Mouse (Mus musculus) megakaryocyte-erythroid progenitor cell, adult 5-6 weeks (primary cell): ENCODE data around the gene Tgfb2. TPM values are rescaled to one million over a fixed set of nuclear protein-coding genes. Genes with fewer than 3 reads are reported as not detected.

Experiments
- ATAC-seq: replicated peaks from 2 replicates; pipeline ENCODE4 v1.8.0; 2016; ENCODE audit warnings: mild to moderate bottlenecking, inconsistent platforms; ENCODE audit not compliant: severe bottlenecking, poor library complexity, low FRiP score, low TSS enrichment
- total RNA-seq, 2 experiments: library from RNA; stranded (forward) in 1 of 2; stranded (reverse) in 1 of 2; fragments of 200-1000, 215-1000 nt in 1 of 2; fragments of >200 nt in 1 of 2; fragmentation: Nextera tagmentation in 1 of 2; gene quantifications; 2 replicates each; pipeline ENCODE4 v1.2.3; 2014 to 2017

Gene Tgfb2
- total RNA-seq, 2 experiments from 2014 or later, result 0.13 TPM; not detected in 1

DNA sequence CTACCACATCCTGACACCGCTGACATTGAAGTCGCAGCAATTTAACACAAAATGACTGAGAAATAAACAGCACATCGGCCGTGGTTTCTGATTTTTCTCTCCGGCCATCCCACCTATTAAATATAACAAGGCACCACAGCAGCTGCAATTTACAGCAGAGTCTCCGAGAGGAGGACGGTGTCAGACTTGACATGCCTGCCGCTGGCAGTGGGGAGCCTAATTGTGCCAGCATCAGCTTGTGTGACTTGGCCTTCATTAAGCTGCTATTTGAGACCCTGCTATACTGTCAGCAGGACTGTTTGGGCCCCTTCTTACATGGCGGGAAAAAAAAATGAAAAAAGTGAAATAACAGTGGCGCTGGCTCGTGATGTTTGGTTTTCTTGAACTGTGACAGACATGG is 47.0 kb downstream of the Tgfb2 start:
- ATAC-seq, result no peak

DNA sequence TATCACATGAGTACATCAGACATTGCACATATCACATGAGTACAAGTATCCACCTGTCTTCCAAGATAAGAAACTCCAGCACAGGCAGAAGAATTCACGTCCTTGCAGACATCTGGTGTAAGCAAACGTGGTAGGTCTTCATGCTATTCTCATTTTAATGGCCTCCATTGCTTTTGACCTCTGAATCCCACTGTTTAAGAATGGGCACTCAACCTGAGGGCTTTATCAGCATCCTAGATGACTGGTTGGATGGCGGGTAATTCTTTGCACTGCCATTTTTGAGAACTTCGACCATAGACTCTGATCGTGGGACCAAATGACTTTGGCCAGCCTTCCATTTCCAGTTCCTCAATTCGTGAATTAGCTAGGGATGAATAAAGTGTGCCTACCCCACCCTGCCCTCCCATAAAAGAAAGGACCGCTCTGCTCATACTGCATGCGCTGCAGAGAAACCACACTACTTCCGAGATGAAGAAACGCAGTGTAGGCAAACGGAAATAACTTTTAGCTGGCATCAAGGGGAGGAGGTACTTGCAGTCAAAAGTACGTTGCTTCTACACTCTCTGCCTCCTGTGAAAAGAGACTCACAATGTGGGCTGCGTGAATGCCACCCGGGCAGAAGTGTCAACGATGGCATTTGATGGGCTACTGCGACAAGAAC is 48.1 kb downstream of the Tgfb2 start:
- no peak for ATAC-seq

DNA sequence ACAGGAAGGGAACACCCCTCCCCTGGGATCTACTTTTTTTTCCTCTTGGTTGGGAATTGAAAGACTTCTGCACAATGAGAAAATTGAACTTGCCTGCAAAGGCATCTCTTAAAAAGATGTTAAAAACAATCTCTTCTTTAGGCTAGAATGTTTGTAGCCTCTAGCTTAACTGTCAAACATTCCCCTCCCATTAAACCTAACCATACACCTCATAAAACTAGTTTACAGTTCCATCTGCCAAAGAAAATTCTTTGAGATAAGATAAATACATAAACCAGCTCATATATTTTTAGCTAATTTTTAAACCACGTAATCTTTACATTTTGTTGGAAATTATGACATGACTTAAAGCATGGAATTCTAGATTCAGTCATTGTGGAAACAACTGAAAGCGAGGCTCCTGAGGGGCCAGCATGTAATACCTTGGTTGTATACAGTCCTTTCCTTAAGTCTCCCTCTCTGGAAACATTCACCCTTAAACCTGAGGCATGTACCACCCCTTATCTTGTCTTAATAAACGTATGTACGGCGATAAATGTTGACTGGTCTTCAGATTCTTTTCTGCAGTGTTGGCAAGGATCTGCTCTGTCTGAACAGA is 49.0 kb downstream of the Tgfb2 start:
- no peak for ATAC-seq

DNA sequence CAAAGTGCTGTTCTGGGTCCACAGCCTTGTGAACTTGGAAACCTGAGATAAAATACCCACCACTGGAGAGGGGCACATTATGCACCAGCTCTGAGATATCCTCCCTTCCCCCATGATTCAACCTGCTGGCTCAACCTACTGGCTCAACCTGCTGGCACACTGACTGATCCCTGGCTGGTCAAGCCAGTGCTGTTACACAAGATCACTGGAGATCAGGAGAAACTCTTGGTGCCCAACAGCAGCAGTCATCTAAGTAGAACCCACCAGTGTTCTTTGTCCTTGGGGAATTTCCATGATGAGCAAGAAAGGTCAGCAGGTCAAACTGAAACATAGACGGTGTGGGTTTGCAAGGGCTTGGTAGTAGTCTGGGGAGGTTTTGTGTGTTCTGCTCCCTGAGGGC is 49.6 kb downstream of the Tgfb2 start:
- no peak for ATAC-seq

DNA sequence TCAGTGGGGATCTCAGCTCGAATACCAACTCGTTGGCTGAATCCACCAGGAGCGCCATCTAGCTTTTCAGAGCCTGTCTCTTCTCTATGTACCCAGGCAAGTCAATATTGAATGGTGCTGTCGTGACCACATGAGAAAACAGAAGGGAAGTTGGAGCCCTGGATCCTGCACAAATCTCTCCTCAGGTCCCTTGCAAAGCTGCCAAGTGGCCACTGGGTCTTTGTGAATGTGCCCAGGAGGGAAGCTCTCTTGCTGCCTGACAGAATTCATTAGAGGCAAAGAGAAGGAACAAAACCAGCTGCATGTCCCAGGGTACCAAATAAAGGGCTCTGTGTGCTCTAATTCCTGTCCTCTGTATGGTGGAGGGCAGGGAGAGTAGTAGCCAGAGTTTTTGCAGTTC is 50.7 kb downstream of the Tgfb2 start:
- ATAC-seq, result no peak

DNA sequence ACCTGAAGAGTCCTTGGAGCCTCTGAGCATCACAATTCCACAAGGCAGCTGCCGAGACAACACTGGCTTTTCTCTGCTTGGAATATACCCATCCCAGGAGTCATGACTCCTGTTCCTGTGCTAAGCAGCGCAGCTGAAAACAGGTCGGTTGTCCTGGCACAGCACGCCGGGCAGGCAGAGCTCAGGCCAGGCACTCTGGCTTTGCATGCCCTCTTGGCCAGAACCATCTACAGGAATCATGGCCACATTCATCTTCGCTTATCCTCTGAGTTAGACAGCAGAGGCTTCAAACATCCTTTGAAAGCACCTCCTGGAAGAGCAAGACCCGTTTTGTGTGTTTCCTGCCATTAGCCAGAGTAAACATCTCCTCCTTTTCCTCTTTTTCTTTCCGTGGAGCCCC is 53.6 kb downstream of the Tgfb2 start:
- ATAC-seq, result no peak

DNA sequence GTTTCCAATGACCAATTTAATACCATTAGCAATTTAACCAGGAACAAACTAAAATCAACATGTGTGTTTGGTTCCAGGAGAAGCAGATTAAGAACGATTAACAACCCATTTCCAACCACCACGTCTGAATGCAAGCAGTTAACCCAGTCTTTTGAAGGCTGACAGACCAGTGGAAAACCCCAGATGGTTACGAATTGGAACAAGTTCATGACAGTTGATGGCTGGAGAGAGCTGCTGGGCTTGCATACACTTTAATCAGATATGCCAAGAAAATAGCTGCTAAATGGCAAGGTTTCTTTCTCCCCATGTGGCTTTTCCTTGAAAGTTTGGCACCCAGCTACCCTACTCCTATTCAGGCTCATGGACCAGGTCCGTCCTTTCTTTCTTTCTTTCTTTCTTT is 55.8 kb downstream of the Tgfb2 start:
- no peak for ATAC-seq

DNA sequence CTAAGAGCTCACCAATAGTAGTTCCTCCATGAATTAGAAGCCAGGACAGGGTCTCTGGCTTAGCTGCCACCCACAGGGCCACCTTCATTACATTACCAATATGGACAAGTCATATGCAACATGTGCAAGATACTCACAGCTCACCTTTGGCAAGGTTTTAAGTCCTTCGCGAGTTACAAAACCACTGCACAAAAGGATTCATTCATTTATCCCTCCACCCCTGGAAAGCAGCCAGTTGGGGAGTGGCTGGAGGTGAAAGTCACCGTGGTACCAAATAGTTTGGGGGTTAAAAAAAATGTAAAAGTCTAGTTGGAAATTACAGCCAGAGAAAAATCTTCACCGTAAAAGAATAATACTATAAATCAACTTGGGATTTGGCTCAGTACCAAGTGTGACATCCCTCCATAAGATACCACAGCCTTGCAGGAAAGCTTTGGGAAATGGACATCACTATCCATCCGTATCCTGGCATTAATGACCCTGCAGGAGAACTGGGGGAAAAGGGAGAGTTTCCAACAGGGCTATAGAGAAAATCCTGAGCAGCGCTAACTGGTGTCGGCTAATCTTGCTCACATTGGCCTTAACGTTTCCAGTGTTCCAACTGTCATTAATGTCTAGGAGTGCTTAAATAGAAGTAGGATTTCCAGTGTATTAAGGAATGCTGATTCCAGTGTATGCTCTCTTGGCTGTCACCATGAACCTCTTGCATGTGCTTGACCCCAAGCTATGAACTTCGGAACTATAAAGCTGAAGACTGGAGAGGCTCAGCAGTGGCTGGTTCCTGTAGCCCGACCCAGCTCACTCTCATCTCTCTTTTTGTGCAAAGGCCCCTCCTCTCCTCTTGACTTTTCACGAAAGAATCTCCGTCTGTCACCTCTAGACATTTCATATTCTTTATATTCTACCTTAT is 68.2 kb downstream of the Tgfb2 start:
- ATAC-seq, result no peak

DNA sequence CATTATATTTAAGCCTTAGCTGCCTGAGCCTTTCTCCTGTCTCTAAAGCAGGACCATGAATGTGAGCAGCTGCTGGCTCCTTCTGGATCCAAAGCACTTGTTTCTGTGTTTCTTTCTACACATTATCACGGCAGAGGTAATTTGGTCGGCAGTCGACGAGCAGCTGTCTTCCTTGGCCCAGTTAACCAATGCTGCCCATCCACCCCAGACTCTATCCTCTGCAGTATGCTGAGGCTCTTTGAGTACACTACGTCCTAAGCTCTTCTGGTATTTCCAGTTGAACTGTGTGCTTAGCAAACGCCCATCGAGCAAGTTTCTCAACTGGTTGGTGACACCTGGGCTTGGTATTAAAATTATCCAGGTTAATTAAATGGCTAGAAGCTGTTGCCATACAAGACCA is 70.7 kb downstream of the Tgfb2 start:
- no peak for ATAC-seq

DNA sequence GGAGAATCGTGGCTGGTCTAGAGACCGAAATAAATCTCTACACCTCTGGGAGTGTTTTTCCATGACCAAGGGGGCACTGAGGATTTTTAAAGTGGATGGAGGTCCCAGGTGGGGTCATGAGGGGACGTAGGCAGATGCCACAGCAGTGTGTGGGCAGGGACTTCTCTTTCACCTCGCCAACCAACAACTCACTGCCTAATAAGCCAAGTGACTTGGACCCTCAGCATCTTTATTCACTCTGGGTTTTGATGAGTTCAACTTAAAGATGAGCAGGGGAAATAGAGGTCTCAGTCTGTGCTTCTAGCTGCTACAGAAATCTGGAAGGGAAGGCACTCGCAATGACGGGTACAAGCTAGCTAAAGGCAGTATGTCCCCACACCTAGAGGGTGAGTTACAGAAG is 74.3 kb downstream of the Tgfb2 start:
- ATAC-seq, result no peak

DNA sequence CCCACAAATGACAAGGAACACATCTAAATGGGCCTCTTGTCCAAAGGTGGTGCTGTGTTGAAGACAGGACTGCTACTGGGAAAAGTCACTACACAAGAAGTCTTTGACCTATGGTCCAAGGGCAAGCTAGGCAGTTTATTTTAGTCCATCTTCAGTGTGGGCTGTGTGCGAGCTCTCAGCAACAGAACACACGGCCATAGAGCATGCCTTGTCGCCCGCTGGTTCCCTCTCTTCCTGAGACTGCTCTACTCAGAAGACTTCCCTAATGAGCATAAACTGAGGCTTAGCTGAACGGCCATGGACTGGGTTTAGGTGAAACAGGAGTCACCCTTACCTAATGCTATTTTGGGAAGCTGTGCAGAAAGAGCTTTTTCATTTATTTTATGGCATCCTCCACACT is 74.8 kb downstream of the Tgfb2 start:
- no peak for ATAC-seq

DNA sequence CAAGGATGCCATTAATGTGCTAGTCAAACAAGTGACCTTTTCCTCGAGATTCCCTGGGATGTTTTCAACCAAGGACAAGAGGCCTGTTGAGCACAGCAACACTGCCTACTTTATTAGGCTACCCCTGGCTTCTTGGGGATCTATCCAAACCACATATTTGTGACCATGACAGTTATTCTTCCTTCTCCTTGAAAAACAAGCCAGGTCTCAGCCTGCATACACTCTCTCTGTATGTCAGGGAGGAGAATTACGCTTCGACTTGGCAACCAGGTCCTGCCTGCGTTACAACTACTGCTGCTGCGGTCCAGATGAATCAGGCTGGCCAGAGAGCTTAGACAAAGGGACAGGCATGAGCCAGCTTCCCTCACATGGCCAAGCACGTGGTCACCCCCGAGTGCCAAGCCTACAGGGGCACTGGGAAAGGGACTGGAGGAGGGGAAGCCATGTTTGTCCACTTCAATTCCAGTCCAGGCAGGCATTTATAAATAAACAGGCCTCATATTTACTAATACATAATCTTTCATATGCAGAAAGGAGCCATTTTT is 78.3 kb downstream of the Tgfb2 start:
- no peak for ATAC-seq

DNA sequence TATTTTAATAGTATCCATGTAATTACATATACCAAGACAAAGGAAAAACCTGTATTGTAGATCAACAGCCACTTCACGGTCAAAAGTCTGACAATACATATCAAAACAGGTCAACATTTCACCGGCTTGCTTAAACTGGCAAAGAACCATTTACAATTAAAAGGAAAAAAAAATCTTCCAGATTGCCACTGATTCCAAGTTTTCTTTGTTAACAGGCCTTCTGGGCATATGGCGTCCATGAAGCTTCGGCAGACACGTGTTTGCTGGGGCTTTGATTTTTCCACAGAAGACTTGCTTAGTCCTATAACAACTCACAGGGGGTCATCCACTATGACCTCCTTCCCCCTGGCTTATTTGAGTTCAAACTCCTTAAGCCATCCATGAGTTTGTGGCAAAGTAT is 81.3 kb downstream of the Tgfb2 start:
- no peak for ATAC-seq

DNA sequence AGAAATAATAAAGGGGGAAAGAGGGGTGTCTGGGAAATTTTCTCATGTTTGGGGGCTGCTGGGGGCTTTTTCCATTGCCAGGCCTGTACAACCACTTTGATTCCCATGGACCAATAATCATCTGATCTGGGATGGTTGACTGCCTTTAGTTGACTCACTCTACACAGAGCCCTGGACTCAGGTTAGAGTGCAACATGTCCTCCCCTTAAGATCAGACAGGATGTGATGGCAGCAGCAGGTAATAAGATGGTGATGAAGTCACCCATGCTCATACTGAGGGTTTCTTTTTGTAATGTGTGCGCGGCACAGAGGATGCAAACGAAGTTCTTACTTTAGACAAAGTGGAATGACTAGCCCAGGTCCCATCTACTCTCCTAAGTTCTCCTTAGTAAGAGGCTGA is 84.0 kb downstream of the Tgfb2 start:
- no peak for ATAC-seq

DNA sequence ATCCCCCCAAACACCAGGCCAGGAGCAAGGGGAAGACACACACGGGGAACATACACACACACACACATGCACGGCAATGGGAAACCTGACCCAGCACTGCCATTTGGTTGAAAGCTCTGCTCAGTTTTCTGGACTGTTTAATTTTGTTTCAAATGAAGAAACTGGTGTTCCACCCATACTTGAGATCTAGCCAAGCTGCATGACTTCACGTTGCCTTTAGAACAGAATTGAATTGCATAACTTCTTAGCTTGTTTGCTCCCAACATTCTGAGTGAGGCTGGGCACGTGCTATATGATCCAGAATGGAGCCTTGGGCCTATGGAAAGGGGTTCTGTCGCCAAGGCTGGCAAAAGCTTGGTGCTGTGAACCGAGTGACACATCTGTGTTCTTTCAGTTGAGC is 87.5 kb downstream of the Tgfb2 start:
- ATAC-seq, result no peak

DNA sequence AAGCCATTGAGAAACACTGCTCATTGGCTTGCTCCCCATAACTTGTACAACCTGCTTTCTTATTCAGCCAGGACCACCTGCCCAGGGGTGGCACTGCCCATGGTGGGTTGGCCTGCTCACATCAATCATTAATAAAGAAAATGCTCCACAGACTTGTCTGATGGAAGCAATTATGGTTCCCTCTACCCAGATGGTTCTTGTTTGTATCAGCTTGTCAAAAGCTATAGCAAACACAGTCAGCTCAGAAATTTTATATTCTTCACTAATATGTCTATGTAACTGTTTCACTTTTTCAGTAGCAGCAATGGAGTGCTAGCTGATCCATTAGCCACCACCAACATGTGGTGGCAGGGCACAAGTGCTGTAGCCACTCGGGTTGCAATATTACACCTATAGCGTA is 94.4 kb downstream of the Tgfb2 start:
- ATAC-seq, result no peak

DNA sequence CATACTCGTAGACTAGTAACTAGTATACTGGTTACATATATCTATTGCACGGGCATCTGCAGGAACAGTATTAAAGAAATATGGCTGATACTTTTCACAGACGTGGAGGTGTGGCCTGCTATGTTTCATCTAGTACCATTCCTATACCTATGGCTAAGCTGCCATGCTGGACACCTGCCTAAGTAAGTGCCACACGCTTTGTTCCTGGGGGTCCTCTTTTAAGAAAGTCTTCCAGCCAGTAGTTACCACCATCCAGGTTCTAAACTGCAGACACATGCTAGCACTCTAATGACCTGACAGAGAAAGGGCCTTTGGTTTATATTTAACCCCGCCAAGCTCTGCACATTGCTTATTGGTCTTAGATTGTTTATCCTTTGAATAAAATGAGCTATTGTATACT is 95.3 kb downstream of the Tgfb2 start:
- no peak for ATAC-seq

DNA sequence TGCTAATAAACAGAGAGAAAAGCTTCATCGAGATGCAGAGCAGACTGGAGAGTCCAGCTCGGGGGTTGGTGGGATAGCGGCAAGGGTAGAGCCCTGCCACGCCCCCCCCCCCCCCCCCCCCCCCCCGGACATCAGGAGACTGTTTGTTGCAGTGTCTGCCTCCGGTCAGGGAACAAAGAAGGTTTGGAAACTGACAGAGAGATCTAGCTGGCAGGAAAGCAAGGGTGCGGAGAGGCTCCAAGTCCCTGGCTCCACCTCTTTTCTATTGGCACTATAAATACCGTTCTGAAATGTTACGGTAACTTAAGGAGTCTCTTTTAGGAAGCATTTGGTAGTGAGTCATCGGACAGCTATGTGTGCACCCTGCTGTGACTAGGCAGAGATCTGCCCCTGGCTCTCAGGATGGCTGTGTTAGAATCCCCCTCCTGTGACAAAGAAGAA is 96.0 kb downstream of the Tgfb2 start:
- ATAC-seq, result no peak

DNA sequence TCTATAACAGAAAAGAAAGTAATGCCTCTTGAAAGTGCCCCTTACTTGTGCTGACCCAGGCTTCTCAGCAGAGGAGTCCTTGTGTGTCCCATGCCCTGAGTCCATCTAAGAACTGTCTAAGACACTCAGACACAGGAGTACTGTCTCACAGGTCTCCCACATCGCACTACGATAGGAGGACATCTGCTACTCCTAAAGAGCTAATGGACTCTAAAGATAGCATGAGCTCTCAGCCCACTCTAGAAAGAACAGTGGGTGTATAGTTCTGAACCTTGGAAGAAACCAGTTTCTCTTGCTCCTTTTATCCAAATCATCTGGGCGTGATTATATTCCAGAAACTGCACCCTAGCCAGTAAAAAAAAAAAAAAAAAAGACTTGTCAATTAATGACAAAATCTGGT is 97.7 kb downstream of the Tgfb2 start:
- no peak for ATAC-seq

DNA sequence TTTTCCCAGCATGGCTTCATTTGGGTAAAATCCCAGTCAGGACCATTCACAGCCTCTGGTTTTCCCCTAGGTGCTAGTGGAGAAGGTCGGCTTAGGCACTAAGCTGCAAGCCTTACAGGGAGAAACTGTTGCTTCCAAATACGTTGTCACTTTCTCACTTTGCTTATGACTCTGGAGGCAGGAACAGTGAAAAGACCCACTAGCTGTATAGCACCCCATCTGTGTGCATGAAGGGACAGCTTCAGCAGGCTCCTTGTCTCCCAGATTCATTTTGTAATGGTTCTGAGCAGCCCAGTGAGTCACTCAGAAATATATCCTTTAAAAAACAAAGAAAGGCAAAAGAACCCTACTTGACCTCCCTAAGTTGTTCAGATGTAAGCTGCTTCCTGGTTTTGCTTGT is 100.2 kb downstream of the Tgfb2 start:
- ATAC-seq, result no peak
